Mouse (Mus musculus): Measurements from ENCODE around the gene Gls2. TPM values are rescaled to one million over a fixed set of nuclear protein-coding genes. Genes with fewer than 3 reads are reported as not detected.

Gls2 gene
- total RNA-seq (2023) = 0.86 TPM

GRCm38 (mm10) chr10:128194024-128194550 lies at the start of gene Gls2:
TSS of gene Gls2 (plus strand) at chr10:128194457.

GRCm38 (mm10) chr10:128179989-128180388 lies 14.3 kb upstream of the Gls2 start, which contains the start of gene Rbms2:
TSS of gene Rbms2 (minus strand) at chr10:128180297.

GRCm38 (mm10) chr10:128211390-128212108 lies 17.3 kb downstream of the Gls2 start, which contains the start of gene Spryd4:
TSS of gene Spryd4 (minus strand) at chr10:128211807.

DNA sequence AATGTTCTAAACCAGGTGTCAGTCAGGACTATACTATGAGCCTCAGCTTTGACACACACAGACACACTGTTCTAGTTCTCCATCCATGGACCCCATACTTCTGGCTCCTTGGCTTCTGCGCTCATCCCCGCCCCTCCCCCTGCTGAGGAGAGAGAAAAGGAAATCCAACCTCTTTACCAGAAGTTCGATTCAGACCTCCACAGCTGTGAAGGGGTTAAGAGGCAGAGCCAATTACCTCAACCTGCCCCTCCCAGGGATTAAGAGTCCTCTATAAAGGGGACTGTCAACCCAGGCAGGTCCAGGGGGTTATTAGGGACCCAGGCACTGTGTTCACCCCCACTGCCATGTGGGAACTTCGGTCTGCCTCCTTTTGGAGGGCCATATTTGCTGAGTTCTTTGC lies 31.3 kb downstream of the Gls2 start, which contains the start of gene Mip:
Mip (plus strand) TSS at position 301 of the 400 bp plus-strand sequence.

DNA sequence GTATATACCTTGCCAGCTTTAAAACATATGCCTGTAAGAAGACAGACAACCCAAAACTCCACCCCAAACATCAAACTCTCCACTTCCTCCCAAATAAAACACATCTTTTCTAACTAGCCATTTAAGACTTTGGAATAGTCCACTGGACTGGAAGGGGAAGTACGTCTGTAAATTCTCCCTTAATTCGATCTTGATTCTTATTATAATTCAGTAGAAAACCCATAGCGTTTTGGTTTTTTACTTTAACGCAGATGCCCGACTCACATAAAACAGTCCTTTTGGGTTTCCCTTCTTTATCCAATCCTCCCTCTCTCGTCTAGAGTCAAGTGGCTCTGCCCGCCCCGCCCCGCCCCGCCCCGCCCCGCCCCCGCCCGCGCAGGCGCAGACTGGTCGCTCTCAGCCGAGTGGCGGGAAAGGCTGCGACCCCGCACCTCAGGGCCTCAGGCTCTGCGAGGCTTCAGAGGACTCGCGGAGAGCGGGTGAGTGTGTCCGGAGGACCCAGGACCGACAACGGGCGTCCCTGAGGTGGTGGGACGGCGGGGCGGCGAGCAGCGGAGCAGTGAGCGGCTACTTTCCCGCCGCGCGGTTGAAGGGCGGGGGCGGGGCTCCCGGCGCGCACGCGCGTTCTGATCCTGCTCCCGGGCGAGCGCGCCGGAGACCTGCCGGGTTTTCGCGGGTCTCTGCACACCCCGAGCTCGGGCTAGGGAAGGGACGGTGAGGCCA lies 37.6 kb downstream of the Gls2 start, which contains the start of gene Timeless:
Timeless (plus strand) TSS at position 369 of the 723 bp plus-strand sequence.

GRCm38 (mm10) chr10:128253677-128254255 lies 59.5 kb downstream of the Gls2 start, which contains the start of gene Apon:
TSS of gene Apon (plus strand) at chr10:128254096.

Other genes with a start within 250 kb of the Gls2 start
- gene Hsd17b6, start 186.8 kb upstream of the Gls2 start, total RNA-seq (2023) = not detected
- 20.7 TPM for gene Prim1, start 179.3 kb upstream of the Gls2 start, total RNA-seq (2023)
- gene Naca, start 158.9 kb upstream of the Gls2 start, total RNA-seq (2023) = 830 TPM
- 118 TPM for gene Ptges3, start 135.5 kb upstream of the Gls2 start, total RNA-seq (2023)
- gene Atp5b, start 111.2 kb upstream of the Gls2 start, total RNA-seq (2023) = 629 TPM
- gene Baz2a, start 102.9 kb upstream of the Gls2 start, total RNA-seq (2023) = 104 TPM
- 37.2 TPM for gene Rbms2, start 14.2 kb upstream of the Gls2 start, total RNA-seq (2023)
- 14.0 TPM for gene Spryd4, start 17.4 kb downstream of the Gls2 start, total RNA-seq (2023)
- gene Mip, start 31.4 kb downstream of the Gls2 start, total RNA-seq (2023) = not detected
- gene Timeless, start 37.6 kb downstream of the Gls2 start, total RNA-seq (2023) = 37.2 TPM
- not detected for gene Apon, start 59.6 kb downstream of the Gls2 start, total RNA-seq (2023)
- gene Apof, start 74.2 kb downstream of the Gls2 start, total RNA-seq (2023) = not detected
- gene Stat2, start 76.1 kb downstream of the Gls2 start, total RNA-seq (2023) = 59.1 TPM
- gene Il23a, start 104.3 kb downstream of the Gls2 start, total RNA-seq (2023) = not detected
- gene Pan2, start 108.9 kb downstream of the Gls2 start, total RNA-seq (2023) = 45.0 TPM
- gene Cnpy2, start 128.0 kb downstream of the Gls2 start, total RNA-seq (2023) = 19.0 TPM
- 82.2 TPM for gene Cs, start 143.3 kb downstream of the Gls2 start, total RNA-seq (2023)
- gene Coq10a, start 174.5 kb downstream of the Gls2 start, total RNA-seq (2023) = 22.3 TPM
- 50.4 TPM for gene Ankrd52, start 182.7 kb downstream of the Gls2 start, total RNA-seq (2023)
- not detected for gene Slc39a5, start 206.8 kb downstream of the Gls2 start, total RNA-seq (2023)
- 41.9 TPM for gene Nabp2, start 217.0 kb downstream of the Gls2 start, total RNA-seq (2023)
- gene Rnf41, start 217.2 kb downstream of the Gls2 start, total RNA-seq (2023) = 28.7 TPM

Data from CD8-positive naive resting alpha-beta T cell, adult 57 days (primary cell).